Mouse (Mus musculus) mammary gland, adult 2 months (tissue): ENCODE data around the gene 5730507C01Rik. TPM values are rescaled to one million over a fixed set of nuclear protein-coding genes. Genes with fewer than 3 reads are reported as not detected.

Experiments
- polyA plus RNA-seq: library from polyadenylated mRNA; depleted of rRNA; stranded (reverse); fragments of >200 nt; gene quantifications from 2 replicates; pipeline ENCODE4 v1.2.3, GENCODE M21; 2012; ENCODE audit warnings: low replicate concordance; rRNA removed

5730507C01Rik gene
- polyA plus RNA-seq, result 0.10 and 0.17 TPM in 2 replicates

DNA sequence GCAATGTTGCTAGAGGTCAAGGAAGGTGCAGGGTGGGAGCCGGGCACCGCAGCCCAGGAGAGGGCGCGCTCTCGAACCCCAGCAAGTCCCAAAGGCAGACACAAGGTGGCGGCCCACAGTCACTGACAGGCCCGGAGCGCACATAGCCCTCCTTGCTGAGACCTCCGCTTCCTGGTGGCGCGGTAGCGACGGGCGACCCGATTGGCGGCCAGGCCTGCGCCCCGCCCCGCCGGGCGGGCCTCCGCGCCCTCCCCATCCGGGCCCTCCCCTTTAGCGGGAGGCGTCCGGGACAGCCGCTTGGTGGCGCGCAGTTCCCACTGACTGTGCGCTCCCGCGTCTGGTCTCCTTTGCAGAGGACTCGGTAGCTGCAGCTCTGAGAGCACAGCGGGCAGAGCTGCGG, at the start of gene 5730507C01Rik:
5730507C01Rik (plus strand) TSS at position 340 of the 400 bp plus-strand sequence.

